Mouse (Mus musculus): ENCODE data around the gene Gm20518.

GRCm38 (mm10) chr16:17865770-17866169 is 25.7 kb downstream of the Gm20518 start:
- TF ChIP-seq CTCF (IDR thresholded peaks at IDR 0.05) (no peak), EP300 (IDR thresholded peaks at IDR 0.05) (no peak)
